Mouse (Mus musculus): Measurements from ENCODE around the gene Shpk. TPM values are rescaled to one million over a fixed set of nuclear protein-coding genes. Genes with fewer than 3 reads are reported as not detected.

Gene Shpk
- polyA plus RNA-seq, 1 experiment, result 2.0 TPM

- no peak for DNase-seq (ENCODE audit: low read depth)
- TF ChIP-seq CTCF (IDR thresholded peaks at IDR 0.05; ENCODE audit: borderline replicate concordance, extremely low read depth, insufficient read depth, insufficient read length) (no peak), POLR2A (IDR thresholded peaks at IDR 0.05; ENCODE audit: borderline replicate concordance, extremely low read depth, insufficient read depth, insufficient read length, poor library complexity, severe bottlenecking) (no peak)
Measured at GRCm38 (mm10) chr11:73233992-73234391, 34.7 kb downstream of the Shpk start, which contains the start of gene Trpv1. TSS of gene Trpv1 (plus strand) at chr11:73234292.

GRCm38 (mm10) chr11:73235990-73236701, 36.9 kb downstream of the Shpk start:
- DNase-seq (ENCODE audit: low read depth), result peak; percentile 64

GRCm38 (mm10) chr11:73236731-73237130, 37.5 kb downstream of the Shpk start:
- TF ChIP-seq CTCF (IDR thresholded peaks at IDR 0.05; ENCODE audit: borderline replicate concordance, extremely low read depth, insufficient read depth, insufficient read length) (no peak), POLR2A (IDR thresholded peaks at IDR 0.05; ENCODE audit: borderline replicate concordance, extremely low read depth, insufficient read depth, insufficient read length, poor library complexity, severe bottlenecking) (no peak)
- no peak for DNase-seq (ENCODE audit: low read depth)

More at GRCm38 (mm10) chr11:73235990-73236701, 36.9 kb downstream of the Shpk start:
- TF ChIP-seq POLR2A (IDR thresholded peaks at IDR 0.05; ENCODE audit: borderline replicate concordance, extremely low read depth, insufficient read depth, insufficient read length, poor library complexity, severe bottlenecking), result no peak
- no peak for TF ChIP-seq CTCF (IDR thresholded peaks at IDR 0.05; ENCODE audit: borderline replicate concordance, extremely low read depth, insufficient read depth, insufficient read length)

GRCm38 (mm10) chr11:73242199-73242598, 42.9 kb downstream of the Shpk start:
- TF ChIP-seq CTCF (IDR thresholded peaks at IDR 0.05; ENCODE audit: borderline replicate concordance, extremely low read depth, insufficient read depth, insufficient read length) (no peak), POLR2A (IDR thresholded peaks at IDR 0.05; ENCODE audit: borderline replicate concordance, extremely low read depth, insufficient read depth, insufficient read length, poor library complexity, severe bottlenecking) (no peak)
- no peak for DNase-seq (ENCODE audit: low read depth)

- TF ChIP-seq POLR2A (IDR thresholded peaks at IDR 0.05; ENCODE audit: borderline replicate concordance, extremely low read depth, insufficient read depth, insufficient read length, poor library complexity, severe bottlenecking), result no peak
- no peak for TF ChIP-seq CTCF (IDR thresholded peaks at IDR 0.05; ENCODE audit: borderline replicate concordance, extremely low read depth, insufficient read depth, insufficient read length)
- DNase-seq (ENCODE audit: low read depth), result no peak
Measured at GRCm38 (mm10) chr11:73242777-73243176, 43.5 kb downstream of the Shpk start.

GRCm38 (mm10) chr11:73257362-73257945, 58.2 kb downstream of the Shpk start:
- TF ChIP-seq CTCF (IDR thresholded peaks at IDR 0.05; ENCODE audit: borderline replicate concordance, extremely low read depth, insufficient read depth, insufficient read length) (no peak), POLR2A (IDR thresholded peaks at IDR 0.05; ENCODE audit: borderline replicate concordance, extremely low read depth, insufficient read depth, insufficient read length, poor library complexity, severe bottlenecking) (no peak)
- no peak for DNase-seq (ENCODE audit: low read depth)

GRCm38 (mm10) chr11:73258664-73259063, 59.4 kb downstream of the Shpk start:
- DNase-seq (ENCODE audit: low read depth), result no peak
- TF ChIP-seq POLR2A (IDR thresholded peaks at IDR 0.05; ENCODE audit: borderline replicate concordance, extremely low read depth, insufficient read depth, insufficient read length, poor library complexity, severe bottlenecking) (no peak), CTCF (IDR thresholded peaks at IDR 0.05; ENCODE audit: borderline replicate concordance, extremely low read depth, insufficient read depth, insufficient read length) (no peak)

GRCm38 (mm10) chr11:73260457-73260856, 61.2 kb downstream of the Shpk start:
- DNase-seq (ENCODE audit: low read depth), result no peak
- TF ChIP-seq POLR2A (IDR thresholded peaks at IDR 0.05; ENCODE audit: borderline replicate concordance, extremely low read depth, insufficient read depth, insufficient read length, poor library complexity, severe bottlenecking) (no peak), CTCF (IDR thresholded peaks at IDR 0.05; ENCODE audit: borderline replicate concordance, extremely low read depth, insufficient read depth, insufficient read length) (no peak)

- no peak for TF ChIP-seq CTCF (IDR thresholded peaks at IDR 0.05; ENCODE audit: borderline replicate concordance, extremely low read depth, insufficient read depth, insufficient read length)
- TF ChIP-seq POLR2A (IDR thresholded peaks at IDR 0.05; ENCODE audit: borderline replicate concordance, extremely low read depth, insufficient read depth, insufficient read length, poor library complexity, severe bottlenecking), result no peak
- no peak for DNase-seq (ENCODE audit: low read depth)
Measured at GRCm38 (mm10) chr11:73261385-73261784, 62.1 kb downstream of the Shpk start.

- DNase-seq (ENCODE audit: low read depth), result no peak
- TF ChIP-seq CTCF (IDR thresholded peaks at IDR 0.05; ENCODE audit: borderline replicate concordance, extremely low read depth, insufficient read depth, insufficient read length), result no peak
- TF ChIP-seq POLR2A (IDR thresholded peaks at IDR 0.05; ENCODE audit: borderline replicate concordance, extremely low read depth, insufficient read depth, insufficient read length, poor library complexity, severe bottlenecking), result no peak
Measured at GRCm38 (mm10) chr11:73267267-73267666, 68.0 kb downstream of the Shpk start, which contains the start of gene Trpv3. TSS of gene Trpv3 (plus strand) at chr11:73267388.

Other genes with a start within 250 kb of the Shpk start
- 1.0 and 1.4 TPM in 2 replicates for gene Atp2a3, start 238.3 kb upstream of the Shpk start, polyA plus RNA-seq (2012; rRNA removed)
- 0.35 and 0.49 TPM in 2 replicates for gene P2rx1, start 200.4 kb upstream of the Shpk start, polyA plus RNA-seq (2012; rRNA removed)
- gene Camkk1, start 180.5 kb upstream of the Shpk start, polyA plus RNA-seq (2012; rRNA removed), result 18.7 and 20.9 TPM in 2 replicates
- 5.5 and 8.3 TPM in 2 replicates for gene Ncbp3, start 151.7 kb upstream of the Shpk start, polyA plus RNA-seq (2012; rRNA removed)
- 0.08 and 0.13 TPM in 2 replicates for gene Itgae, start 108.9 kb upstream of the Shpk start, polyA plus RNA-seq (2012; rRNA removed)
- 2.1 and 3.2 TPM in 2 replicates for gene Haspin, start 61.2 kb upstream of the Shpk start, polyA plus RNA-seq (2012; rRNA removed)
- gene P2rx5, start 39.0 kb upstream of the Shpk start, polyA plus RNA-seq (2012; rRNA removed), result 0.44 and 0.53 TPM in 2 replicates
- 74.7 and 115 TPM in 2 replicates for gene Emc6, start 22.4 kb upstream of the Shpk start, polyA plus RNA-seq (2012; rRNA removed)
- gene Tax1bp3, start 22.4 kb upstream of the Shpk start, polyA plus RNA-seq (2012; rRNA removed), result 91.6 and 112 TPM in 2 replicates
- gene Ctns, start 418 bp upstream of the Shpk start, polyA plus RNA-seq (2012; rRNA removed), result 25.5 and 25.7 TPM in 2 replicates
- gene Trpv1, start 34.8 kb downstream of the Shpk start, polyA plus RNA-seq (2012; rRNA removed), result 0.13 and 0.44 TPM in 2 replicates
- gene Trpv3, start 67.9 kb downstream of the Shpk start, polyA plus RNA-seq (2012; rRNA removed), result 0.14 and 0.27 TPM in 2 replicates
- gene Aspa, start 130.1 kb downstream of the Shpk start, polyA plus RNA-seq (2012; rRNA removed), result 0.57 and 0.82 TPM in 2 replicates
- not detected in 2 replicates for gene Gm49340, start 130.3 kb downstream of the Shpk start, polyA plus RNA-seq (2012; rRNA removed)
- gene Spata22, start 130.3 kb downstream of the Shpk start, polyA plus RNA-seq (2012; rRNA removed), result 0.05 and 0.08 TPM in 2 replicates
- gene Olfr20, start 151.3 kb downstream of the Shpk start, polyA plus RNA-seq (2012; rRNA removed), result not detected in 2 replicates
- gene Olfr376, start 171.8 kb downstream of the Shpk start, polyA plus RNA-seq (2012; rRNA removed), result not detected in 2 replicates
- not detected in 2 replicates for gene Olfr1, start 200.2 kb downstream of the Shpk start, polyA plus RNA-seq (2012; rRNA removed)
- not detected in 2 replicates for gene Olfr378, start 229.0 kb downstream of the Shpk start, polyA plus RNA-seq (2012; rRNA removed)